Mouse (Mus musculus): ENCODE data around the gene Cidec. TPM values are rescaled to one million over a fixed set of nuclear protein-coding genes. Genes with fewer than 3 reads are reported as not detected.

Gene Cidec
- polyA plus RNA-seq (2014; fragmentation: Nextera tagmentation; extraction: Ambion mirVana): not detected in 2 replicates

DNA sequence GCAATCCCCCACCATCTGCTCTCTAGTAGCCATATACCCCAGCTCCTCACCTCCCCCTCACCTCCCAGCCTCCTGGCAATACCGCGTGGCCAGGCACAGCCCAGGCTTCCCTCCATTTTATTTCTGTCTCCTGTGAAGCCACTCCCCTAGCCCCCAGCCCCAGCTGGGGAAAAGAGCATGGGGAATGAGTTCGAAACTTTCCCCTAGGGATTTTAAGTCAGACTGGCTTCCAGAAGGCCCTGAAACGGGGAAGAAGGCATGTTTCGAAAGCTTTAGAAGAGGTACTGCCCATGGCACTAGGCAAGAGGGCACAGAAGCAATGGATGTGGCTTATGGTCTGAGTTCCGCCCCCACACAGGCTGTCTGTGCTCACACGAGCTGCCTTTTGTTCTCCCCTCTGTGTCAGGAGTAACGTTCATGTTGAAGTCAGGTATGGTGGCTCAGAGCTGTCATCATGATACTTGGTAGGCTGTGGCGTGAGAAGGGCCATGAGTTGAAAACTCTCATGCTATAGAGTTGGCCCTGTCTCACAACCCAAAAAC, at the start of gene Cidec:
Gene Cidec (minus strand): TSS at position 97 of the 542 bp plus-strand sequence.
- Histone ChIP-seq H3K27me3 (ENCODE audit: control insufficient read depth, insufficient read depth, low read length) (no peaks in the 10 kb centered on the region), H3K4me3 (ENCODE audit: low read depth, low read length) (no peak within 1 kb of the TSS), H3K9me3 (ENCODE audit: control insufficient read depth, low read length) (no peaks in the 10 kb centered on the region), H3K27ac (ENCODE audit: low read depth, low read length) (no peak within 1 kb of the TSS), H3K9ac (ENCODE audit: low read length) (no peak within 1 kb of the TSS), H3K36me3 (ENCODE audit: control insufficient read depth, insufficient read depth, low read length) (no peaks in the 10 kb centered on the region), H3K4me2 (ENCODE audit: low read depth, low read length, severe bottlenecking) (no peak within 1 kb of the TSS), H3K4me1 (replicated peaks; ENCODE audit: control insufficient read depth, insufficient read depth, low read length) (no peaks in the 10 kb centered on the region)
- 79% methylated on average over 9 of the region's 9 CpGs for WGBS
- ATAC-seq (replicated peaks; ENCODE audit: low FRiP score): no peak
- no peak for DNase-seq (ENCODE audit: low spot score)

DNA sequence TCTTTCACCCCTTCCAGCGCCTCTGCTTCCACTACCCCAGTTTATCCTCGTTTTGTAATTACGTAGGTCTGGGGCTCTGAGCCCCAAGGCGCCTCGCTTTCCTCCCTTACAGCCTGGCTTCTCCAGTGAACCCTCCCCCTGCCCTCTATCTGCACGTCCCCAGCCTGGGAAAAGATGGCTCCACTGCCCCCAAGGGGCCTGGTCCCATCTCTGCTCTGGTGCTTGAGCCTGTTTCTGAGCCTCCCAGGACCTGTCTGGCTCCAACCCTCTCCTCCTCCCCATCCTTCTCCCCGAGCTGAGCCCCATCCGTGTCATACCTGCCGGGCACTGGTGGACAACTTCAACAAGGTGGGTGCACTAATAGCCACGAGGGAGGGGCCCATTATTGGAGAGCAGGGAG, 48.2 kb upstream of the Cidec start:
- Histone ChIP-seq H3K4me1 (replicated peaks; ENCODE audit: control insufficient read depth, insufficient read depth, low read length) (peaks cover 8% of the 10 kb centered on the region), H3K36me3 (ENCODE audit: control insufficient read depth, insufficient read depth, low read length) (no peaks in the 10 kb centered on the region; the same call in 1 of the 2 replicates), H3K4me3 (ENCODE audit: low read depth, low read length) (peak overlapping the region; percentile 62), H3K9me3 (ENCODE audit: control insufficient read depth, low read length) (no peaks in the 10 kb centered on the region), H3K27ac (ENCODE audit: low read depth, low read length) (peak overlapping the region; percentile 92), H3K4me2 (ENCODE audit: low read depth, low read length, severe bottlenecking) (peak overlapping the region; percentile 88), H3K27me3 (ENCODE audit: control insufficient read depth, insufficient read depth, low read length) (no peaks in the 10 kb centered on the region), H3K9ac (ENCODE audit: low read length) (peak overlapping the region; percentile 79)
- WGBS: 10% methylated on average over 10 of the region's 10 CpGs
- DNase-seq (ENCODE audit: low spot score) (no peak), ATAC-seq (replicated peaks; ENCODE audit: low FRiP score) (peak; percentile 60)

DNA sequence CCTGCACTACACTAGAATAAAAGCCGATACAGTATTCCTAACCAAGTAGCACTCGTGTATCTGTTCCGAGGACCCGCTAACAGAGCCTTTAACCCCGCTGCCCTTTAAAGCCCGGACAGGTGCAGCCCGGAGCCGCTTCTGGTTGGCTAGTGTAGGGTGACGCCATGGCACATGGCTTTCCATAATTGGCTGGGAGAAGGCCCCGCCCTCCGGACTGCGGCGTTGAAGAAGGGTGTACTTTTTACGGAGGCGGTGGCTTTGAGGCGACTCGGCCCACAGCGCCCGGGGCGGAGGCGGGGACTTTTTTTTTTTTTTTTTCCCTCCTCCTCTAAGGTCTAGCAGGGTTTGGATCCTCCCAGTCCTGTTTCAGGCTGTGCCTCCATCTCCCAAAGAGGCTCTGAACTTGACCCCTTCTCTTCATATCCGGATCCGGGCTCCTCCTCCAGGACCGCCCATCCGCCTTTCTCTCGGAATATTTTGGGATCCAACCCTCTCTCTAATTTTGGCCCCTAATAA, 47.6 kb upstream of the Cidec start, which contains the start of gene Creld1:
Gene Creld1 (plus strand): TSS at position 198 of the 516 bp plus-strand sequence.
- Histone ChIP-seq H3K9ac (ENCODE audit: low read length) (peak within 1 kb of the TSS; percentile 79), H3K36me3 (ENCODE audit: control insufficient read depth, insufficient read depth, low read length) (no peaks in the 10 kb centered on the region), H3K4me2 (ENCODE audit: low read depth, low read length, severe bottlenecking) (peak within 1 kb of the TSS; percentile 88), H3K27ac (ENCODE audit: low read depth, low read length) (peak within 1 kb of the TSS; percentile 92), H3K4me3 (ENCODE audit: low read depth, low read length) (peak within 1 kb of the TSS; percentile 62), H3K4me1 (replicated peaks; ENCODE audit: control insufficient read depth, insufficient read depth, low read length) (peaks cover 8% of the 10 kb centered on the region), H3K9me3 (ENCODE audit: control insufficient read depth, low read length) (no peaks in the 10 kb centered on the region), H3K27me3 (ENCODE audit: control insufficient read depth, insufficient read depth, low read length) (no peaks in the 10 kb centered on the region)
- under 1% methylated on average over 26 of the region's 26 CpGs for WGBS
- ATAC-seq (replicated peaks; ENCODE audit: low FRiP score): peak; percentile 96
- DNase-seq (ENCODE audit: low spot score): peak; percentile 96

DNA sequence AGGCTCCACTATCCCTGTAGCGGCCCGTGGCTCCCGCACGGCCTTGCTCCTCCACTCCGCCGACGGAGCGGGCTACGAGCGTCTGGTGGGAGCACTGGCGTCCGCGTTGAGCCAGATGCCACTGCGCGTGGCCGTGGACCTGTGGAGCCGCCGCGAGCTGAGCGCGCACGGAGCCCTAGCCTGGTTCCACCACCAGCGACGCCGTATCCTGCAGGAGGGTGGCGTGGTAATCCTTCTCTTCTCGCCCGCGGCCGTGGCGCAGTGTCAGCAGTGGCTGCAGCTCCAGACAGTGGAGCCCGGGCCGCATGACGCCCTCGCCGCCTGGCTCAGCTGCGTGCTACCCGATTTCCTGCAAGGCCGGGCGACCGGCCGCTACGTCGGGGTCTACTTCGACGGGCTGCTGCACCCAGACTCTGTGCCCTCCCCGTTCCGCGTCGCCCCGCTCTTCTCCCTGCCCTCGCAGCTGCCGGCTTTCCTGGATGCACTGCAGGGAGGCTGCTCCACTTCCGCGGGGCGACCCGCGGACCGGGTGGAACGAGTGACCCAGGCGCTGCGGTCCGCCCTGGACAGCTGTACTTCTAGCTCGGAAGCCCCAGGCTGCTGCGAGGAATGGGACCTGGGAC, 47.0 kb upstream of the Cidec start:
- Histone ChIP-seq H3K4me3 (ENCODE audit: low read depth, low read length) (peak overlapping the region; percentile 62), H3K36me3 (ENCODE audit: control insufficient read depth, insufficient read depth, low read length) (no peaks in the 10 kb centered on the region), H3K27ac (ENCODE audit: low read depth, low read length) (peak overlapping the region; percentile 73), H3K27me3 (ENCODE audit: control insufficient read depth, insufficient read depth, low read length) (no peaks in the 10 kb centered on the region), H3K4me1 (replicated peaks; ENCODE audit: control insufficient read depth, insufficient read depth, low read length) (peaks cover 8% of the 10 kb centered on the region), H3K9me3 (ENCODE audit: control insufficient read depth, low read length) (no peaks in the 10 kb centered on the region), H3K4me2 (ENCODE audit: low read depth, low read length, severe bottlenecking) (peak overlapping the region; percentile 88), H3K9ac (ENCODE audit: low read length) (peak overlapping the region; percentile 79)
- DNase-seq (ENCODE audit: low spot score) (peak; percentile 72), ATAC-seq (replicated peaks; ENCODE audit: low FRiP score) (peak; percentile 52)
- WGBS: under 1% methylated on average over 65 of the region's 65 CpGs

DNA sequence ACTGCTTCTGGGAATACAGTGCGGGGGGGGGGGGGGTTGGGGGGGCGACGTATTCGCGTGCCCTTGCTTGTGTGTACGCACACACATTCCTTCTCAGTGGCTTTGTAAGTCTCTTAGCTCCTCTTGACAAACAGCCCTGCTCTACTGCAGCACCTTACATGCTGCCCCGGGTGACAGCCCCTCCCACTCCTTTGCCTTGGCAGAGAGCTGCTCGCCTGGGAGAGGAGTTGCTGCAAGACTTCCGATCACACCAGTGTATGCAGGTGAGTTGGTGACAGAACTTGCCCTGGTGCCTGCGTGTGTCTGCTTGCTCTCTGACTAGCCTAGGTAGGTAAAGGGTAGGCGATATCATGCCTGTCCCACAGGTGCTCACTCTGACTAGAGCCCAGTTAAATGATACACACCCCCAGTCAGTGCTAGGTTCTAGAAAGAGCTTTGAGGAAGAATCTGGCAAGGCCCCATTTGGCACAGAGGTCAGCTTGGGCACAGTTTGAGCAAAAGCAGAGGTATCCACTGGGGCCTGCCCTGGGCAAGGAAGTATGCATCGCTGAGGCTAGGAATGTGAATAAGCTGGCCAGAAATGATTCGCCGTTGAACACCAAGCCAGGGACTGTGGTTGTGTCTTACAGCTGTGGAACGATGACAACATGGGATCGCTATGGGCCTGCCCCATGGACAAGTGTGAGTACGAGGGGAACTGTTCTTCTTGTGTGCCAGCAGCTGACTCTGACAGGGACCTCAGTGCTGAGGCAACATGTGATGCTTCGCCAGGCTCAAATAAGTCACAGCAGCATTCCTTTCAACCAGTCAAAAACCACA, 45.2 kb upstream of the Cidec start:
- no peaks in the 10 kb centered on the region for H3K9me3 ChIP-seq (ENCODE audit: control insufficient read depth, low read length)
- H3K9ac ChIP-seq (ENCODE audit: low read length): no peak overlapping the region
- DNase-seq (ENCODE audit: low spot score): no peak
- H3K4me2 ChIP-seq (ENCODE audit: low read depth, low read length, severe bottlenecking): no peak overlapping the region
- no peak overlapping the region for H3K27ac ChIP-seq (ENCODE audit: low read depth, low read length)
- H3K4me1 ChIP-seq (replicated peaks; ENCODE audit: control insufficient read depth, insufficient read depth, low read length): peaks cover 8% of the 10 kb centered on the region
- H3K36me3 ChIP-seq (ENCODE audit: control insufficient read depth, insufficient read depth, low read length): no peaks in the 10 kb centered on the region
- WGBS: 71% methylated on average over 18 of the region's 18 CpGs
- H3K27me3 ChIP-seq (ENCODE audit: control insufficient read depth, insufficient read depth, low read length): no peaks in the 10 kb centered on the region
- no peak overlapping the region for H3K4me3 ChIP-seq (ENCODE audit: low read depth, low read length)
- no peak for ATAC-seq (replicated peaks; ENCODE audit: low FRiP score)

DNA sequence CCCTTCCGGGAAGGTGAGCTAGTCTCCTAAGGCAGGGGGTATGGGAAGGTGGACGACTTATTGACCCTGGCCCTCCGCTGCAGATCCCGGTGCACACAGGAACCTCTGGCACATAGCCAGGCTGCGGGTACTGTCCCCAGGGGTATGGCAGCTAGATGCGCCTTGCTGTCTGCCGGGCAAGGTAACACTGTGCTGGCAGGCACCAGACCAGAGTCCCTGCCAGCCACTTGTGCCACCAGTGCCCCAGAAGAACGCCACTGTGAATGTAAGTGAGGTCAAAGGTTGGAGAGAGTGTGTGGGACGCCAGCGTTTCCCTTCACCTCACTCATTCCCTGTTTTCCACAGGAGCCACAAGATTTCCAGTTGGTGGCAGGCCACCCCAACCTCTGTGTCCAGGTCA, 43.3 kb upstream of the Cidec start:
- Histone ChIP-seq H3K9me3 (ENCODE audit: control insufficient read depth, low read length) (no peaks in the 10 kb centered on the region), H3K9ac (ENCODE audit: low read length) (no peak overlapping the region), H3K4me3 (ENCODE audit: low read depth, low read length) (no peak overlapping the region), H3K27me3 (ENCODE audit: control insufficient read depth, insufficient read depth, low read length) (no peaks in the 10 kb centered on the region), H3K4me1 (replicated peaks; ENCODE audit: control insufficient read depth, insufficient read depth, low read length) (peaks cover 7% of the 10 kb centered on the region), H3K4me2 (ENCODE audit: low read depth, low read length, severe bottlenecking) (no peak overlapping the region), H3K36me3 (ENCODE audit: control insufficient read depth, insufficient read depth, low read length) (no peaks in the 10 kb centered on the region), H3K27ac (ENCODE audit: low read depth, low read length) (no peak overlapping the region)
- 84% methylated on average over 10 of the region's 10 CpGs for WGBS
- no peak for DNase-seq (ENCODE audit: low spot score)
- no peak for ATAC-seq (replicated peaks; ENCODE audit: low FRiP score)

DNA sequence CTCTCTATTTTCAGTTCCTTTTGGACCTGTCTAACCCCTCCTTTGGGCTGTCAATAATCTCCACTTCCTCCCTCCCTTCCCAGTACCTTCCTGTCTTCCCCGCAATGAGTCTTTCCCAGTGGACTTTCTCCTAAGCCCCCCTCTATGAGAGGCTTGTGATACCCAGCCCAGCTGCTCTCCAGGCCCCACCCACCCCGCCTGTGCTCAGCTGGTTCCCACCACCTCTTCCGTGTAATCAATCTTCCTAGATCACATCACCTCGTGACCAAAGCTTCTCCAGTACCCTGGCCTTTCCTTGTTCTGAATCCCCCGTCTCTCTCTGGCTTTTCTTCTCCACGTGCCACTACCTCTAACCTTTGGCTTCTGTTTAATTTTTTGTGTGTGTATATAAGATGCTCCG, 41.8 kb upstream of the Cidec start:
- DNase-seq (ENCODE audit: low spot score): no peak
- no peak for ATAC-seq (replicated peaks; ENCODE audit: low FRiP score)
- H3K27me3 ChIP-seq (ENCODE audit: control insufficient read depth, insufficient read depth, low read length): no peaks in the 10 kb centered on the region

DNA sequence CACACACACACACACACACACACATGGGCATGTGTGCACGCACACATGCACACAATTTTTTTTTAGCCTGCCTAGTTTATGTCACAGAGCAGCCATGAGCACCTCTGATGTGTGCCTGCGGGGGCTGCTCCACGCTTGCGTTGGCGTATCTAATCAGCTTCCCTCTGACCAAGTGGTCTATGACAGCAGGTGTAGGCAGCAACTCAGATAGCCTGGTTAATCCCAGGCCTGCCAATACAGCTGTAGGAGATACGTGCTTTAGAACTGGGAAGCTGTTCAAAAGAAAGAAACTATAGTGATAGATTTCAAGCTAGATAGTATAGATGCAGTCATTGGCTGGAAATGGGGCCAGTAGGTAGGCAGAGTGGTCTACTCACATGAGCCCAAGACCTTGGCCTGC, 38.2 kb upstream of the Cidec start:
- WGBS: 86% methylated on average over 6 of the region's 6 CpGs
- Histone ChIP-seq H3K36me3 (ENCODE audit: control insufficient read depth, insufficient read depth, low read length) (no peaks in the 10 kb centered on the region), H3K9me3 (ENCODE audit: control insufficient read depth, low read length) (no peaks in the 10 kb centered on the region), H3K27ac (ENCODE audit: low read depth, low read length) (no peak overlapping the region), H3K4me1 (replicated peaks; ENCODE audit: control insufficient read depth, insufficient read depth, low read length) (peaks cover 8% of the 10 kb centered on the region; the same call in 1 of the 2 replicates), H3K27me3 (ENCODE audit: control insufficient read depth, insufficient read depth, low read length) (peaks cover 7% of the 10 kb centered on the region), H3K4me2 (ENCODE audit: low read depth, low read length, severe bottlenecking) (no peak overlapping the region), H3K4me3 (ENCODE audit: low read depth, low read length) (no peak overlapping the region), H3K9ac (ENCODE audit: low read length) (no peak overlapping the region)
- ATAC-seq (replicated peaks; ENCODE audit: low FRiP score) (no peak), DNase-seq (ENCODE audit: low spot score) (no peak)

More for the DNA sequence above, 41.8 kb upstream of the Cidec start:
- no peak overlapping the region for H3K27ac ChIP-seq (ENCODE audit: low read depth, low read length)
- no peaks in the 10 kb centered on the region for H3K36me3 ChIP-seq (ENCODE audit: control insufficient read depth, insufficient read depth, low read length)
- H3K9me3 ChIP-seq (ENCODE audit: control insufficient read depth, low read length): no peaks in the 10 kb centered on the region
- 69% methylated on average over 7 of the region's 7 CpGs for WGBS
- no peak overlapping the region for H3K9ac ChIP-seq (ENCODE audit: low read length)
- H3K4me3 ChIP-seq (ENCODE audit: low read depth, low read length): no peak overlapping the region
- H3K4me1 ChIP-seq (replicated peaks; ENCODE audit: control insufficient read depth, insufficient read depth, low read length): peaks cover 5% of the 10 kb centered on the region; the same call in 1 of the 2 replicates
- no peak overlapping the region for H3K4me2 ChIP-seq (ENCODE audit: low read depth, low read length, severe bottlenecking)
